Mouse (Mus musculus) urinary bladder, postnatal 14 days (tissue): ENCODE measurements around the gene Ntm.
A peak's percentile ranks its signal among the peaks of the same experiment; 100 is the strongest.

ENCODE experiments used
- DNase-seq: peaks from one replicate; pipeline ENCODE4 v3.0.0; 2021; ENCODE audit warnings: low spot score

Ntm gene

DNA sequence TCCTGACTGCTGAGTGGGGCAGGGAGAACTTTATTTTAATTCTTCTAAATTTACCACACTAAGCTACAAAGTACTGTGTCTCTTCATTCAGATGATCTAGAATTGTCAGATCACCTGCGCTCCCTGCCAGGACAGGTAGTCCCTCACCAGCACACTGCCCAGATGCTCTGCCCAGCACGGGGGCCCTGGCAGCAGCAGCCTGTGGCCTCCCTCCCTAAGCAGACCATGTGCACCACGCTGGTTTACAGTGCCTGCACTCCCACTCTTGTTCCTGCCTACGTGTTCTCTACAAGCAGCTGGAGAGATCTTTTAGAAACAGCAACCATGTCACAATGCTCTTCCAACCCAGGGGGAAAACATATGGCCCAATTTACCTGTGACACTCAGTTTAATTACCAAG, 490.7 kb downstream of the Ntm start:
- DNase-seq: no peak

- DNase-seq: no peak
Measured at GRCm38 (mm10) chr9:29464756-29465155, 498.2 kb downstream of the Ntm start.

DNA sequence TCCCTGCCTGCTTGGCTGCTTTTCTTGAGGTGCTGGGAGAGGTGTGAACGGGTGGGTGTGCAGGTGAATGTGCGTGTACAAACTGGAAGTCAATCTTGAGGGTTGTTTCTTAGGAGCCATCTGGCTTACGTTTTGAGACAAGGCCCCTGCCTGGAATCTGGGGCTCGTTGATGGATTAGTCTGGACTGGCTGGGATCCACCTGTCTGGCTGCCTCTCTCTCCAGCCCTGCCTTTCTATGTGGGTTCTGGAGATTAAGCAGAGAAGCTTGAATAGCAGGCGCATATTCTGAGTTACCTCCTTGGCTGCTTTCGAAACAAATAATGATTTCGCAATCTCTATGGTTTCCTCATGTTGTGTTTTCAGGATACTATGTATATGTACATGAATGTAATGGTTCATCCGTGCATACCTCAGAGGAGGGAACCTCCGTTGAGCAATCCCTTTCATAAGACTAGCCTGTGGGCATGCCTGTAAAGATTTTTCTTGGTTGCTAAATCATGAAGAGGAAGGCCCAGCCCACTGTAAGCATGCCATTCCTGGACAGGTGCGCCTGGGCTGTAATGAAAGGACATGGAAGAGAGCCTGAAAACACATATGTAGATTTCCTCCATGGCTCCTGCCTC, 499.9 kb downstream of the Ntm start:
- no peak for DNase-seq

- DNase-seq: peak; percentile 38
Measured at GRCm38 (mm10) chr9:29457976-29458572, 504.9 kb downstream of the Ntm start.

GRCm38 (mm10) chr9:29456014-29456413, 506.9 kb downstream of the Ntm start:
- no peak for DNase-seq

DNA sequence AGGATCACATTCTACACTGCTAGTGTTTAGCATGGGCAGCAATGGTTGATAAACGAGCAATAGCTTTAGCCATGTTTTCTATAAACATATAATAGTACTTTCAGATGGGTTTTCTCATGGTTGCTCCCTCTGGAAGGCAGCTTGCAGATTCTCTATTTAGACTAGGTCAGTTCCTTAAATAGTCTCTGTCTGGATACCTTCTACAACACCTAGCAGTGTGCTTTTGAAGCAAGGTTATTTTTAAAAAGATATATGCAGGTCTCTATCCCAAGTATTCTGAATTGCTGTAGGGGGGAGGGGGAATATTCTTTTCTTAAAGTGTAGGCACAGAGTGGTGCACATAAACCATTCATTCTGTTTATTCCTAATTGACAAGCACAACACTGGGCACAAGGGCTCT, 511.7 kb downstream of the Ntm start:
- DNase-seq: no peak

DNA sequence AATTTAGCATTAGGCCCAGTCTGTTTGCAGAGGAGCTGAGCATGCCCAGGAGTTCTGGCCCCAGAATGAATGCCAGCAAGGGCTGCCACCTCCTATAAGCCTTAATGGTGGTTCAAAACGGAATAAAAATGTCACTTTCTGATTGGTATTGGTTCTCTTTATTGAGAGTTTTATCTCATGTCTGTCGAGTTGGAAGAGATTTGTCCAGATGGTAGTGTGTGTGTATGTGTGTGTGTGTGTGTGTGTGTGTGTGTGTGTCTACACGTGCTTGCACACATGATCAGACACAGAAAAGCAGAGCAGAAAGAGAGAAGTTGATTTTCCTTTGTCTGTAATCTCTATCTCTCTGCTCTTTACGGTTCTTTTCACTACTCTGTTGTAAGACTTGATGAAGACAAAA, 518.9 kb downstream of the Ntm start:
- no peak for DNase-seq

- DNase-seq: no peak
Measured at GRCm38 (mm10) chr9:29439401-29439800, 523.5 kb downstream of the Ntm start.

GRCm38 (mm10) chr9:29434611-29435010, 528.3 kb downstream of the Ntm start:
- no peak for DNase-seq

DNA sequence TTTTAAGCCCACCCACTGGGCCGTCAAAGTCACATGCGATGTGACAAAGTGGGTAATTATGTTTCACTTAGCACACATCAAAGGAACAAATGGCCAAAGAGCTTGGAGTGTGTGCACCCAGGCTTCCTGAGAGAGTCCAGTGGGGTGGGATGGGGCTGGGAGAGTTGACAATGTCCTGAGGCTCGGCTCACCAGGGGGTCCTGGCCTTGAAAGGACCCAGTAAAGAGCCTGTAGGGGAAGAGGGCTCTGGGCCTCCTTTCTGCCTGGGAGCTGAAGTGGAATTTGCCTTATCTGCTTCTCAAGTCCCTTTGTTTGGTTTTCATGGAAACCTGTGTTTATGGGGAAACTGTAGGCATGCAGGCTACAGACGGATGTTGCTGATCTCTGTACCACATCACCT, 529.0 kb downstream of the Ntm start:
- no peak for DNase-seq

DNA sequence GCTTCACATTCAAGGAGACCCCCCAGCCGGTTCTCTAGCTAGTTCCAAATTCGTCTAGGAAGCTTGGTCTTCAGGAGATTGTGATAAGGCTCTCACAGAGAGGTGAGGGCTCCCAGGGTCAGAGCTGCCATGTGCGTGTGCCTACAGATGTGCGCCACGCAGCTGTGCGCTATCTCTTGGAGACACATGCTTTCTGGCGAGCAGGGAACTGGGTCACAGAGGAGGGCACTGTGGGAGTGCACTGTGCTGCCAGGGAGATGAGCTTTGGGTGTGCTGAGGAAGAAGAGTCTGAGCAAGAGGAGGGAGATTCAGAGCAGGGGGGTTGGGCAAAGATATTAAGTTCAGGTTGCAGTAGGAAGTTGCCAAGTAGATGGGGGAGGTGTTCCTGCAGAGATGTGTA, 529.8 kb downstream of the Ntm start:
- DNase-seq: no peak

DNA sequence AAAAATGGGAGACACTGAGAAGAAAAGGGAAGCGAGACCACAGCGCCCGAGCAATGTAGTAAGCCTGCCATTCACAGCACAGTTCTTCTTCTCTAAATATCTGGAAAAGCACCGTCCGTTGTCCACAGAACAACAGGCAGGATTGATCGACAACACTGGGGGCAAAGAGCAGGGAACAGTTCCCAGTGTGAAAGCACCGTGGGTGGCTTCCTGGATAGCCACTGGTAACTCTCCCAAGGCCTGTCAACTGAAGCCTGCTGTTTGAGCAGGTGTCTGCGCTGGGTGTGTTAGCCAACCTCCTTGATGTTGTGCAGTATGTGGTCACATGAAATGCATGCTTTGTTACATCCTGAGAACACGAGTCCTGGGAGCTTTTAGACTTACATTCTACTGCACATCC, 531.4 kb downstream of the Ntm start:
- DNase-seq: no peak

GRCm38 (mm10) chr9:29430189-29430588, 532.8 kb downstream of the Ntm start:
- DNase-seq: no peak

DNA sequence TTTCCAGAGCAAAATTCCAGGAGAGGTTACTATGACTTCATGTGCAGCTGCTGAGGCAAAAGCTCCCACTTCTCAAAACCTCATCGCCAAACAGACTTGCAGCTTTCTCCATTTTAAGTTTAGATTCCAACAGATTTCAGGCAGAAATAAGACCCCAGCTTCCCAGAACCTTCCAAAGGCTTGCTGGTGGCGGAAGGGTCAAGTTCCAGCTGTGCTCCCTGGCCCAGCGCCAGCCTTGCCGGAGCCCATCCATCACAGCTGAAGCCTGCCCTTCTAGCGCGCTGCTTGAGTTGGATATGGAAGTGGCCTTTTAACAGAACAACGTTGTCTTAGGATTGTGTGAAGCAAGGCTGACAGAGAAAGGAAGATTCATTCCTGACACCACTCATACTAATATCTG, 534.6 kb downstream of the Ntm start:
- no peak for DNase-seq

DNA sequence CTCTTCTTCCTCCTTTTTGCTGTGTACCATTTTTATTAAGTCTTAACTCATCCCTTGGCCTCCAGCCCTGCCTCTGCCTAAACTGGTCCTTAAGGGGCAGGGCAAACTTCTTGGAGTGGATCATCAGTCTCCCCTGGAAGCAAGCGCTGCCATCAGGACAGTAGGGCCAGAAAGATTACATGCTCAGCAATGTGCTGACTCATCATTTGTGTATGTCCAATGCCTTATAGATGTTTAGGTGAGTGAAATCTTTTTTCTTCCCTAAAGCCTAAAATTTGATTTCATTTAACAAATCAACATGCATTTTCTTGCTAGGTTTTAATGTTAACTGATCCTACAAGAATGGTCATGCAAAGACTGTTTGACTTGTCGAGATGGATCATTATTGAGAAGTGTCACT, 536.7 kb downstream of the Ntm start:
- DNase-seq: no peak

GRCm38 (mm10) chr9:29415578-29415977, 547.4 kb downstream of the Ntm start:
- DNase-seq: no peak

DNA sequence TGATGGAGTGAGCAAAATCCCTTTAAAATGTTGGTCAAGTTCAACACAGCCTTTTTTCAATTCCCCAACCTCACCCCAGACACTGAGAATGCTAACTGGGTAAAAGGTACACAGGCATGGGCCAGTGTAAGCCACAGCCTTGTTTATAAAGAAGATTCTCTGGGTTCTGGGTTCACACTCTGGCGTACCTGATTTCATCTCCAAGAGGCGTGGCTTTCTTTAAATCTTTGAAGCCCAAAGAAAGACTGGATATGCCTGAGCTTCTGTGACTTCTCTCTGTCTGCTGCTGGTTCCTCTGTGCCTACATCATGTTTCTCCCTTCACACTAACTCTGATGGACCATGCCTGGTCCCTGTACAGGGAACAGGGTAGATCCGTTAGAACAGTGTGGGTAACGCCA, 549.8 kb downstream of the Ntm start:
- no peak for DNase-seq

DNA sequence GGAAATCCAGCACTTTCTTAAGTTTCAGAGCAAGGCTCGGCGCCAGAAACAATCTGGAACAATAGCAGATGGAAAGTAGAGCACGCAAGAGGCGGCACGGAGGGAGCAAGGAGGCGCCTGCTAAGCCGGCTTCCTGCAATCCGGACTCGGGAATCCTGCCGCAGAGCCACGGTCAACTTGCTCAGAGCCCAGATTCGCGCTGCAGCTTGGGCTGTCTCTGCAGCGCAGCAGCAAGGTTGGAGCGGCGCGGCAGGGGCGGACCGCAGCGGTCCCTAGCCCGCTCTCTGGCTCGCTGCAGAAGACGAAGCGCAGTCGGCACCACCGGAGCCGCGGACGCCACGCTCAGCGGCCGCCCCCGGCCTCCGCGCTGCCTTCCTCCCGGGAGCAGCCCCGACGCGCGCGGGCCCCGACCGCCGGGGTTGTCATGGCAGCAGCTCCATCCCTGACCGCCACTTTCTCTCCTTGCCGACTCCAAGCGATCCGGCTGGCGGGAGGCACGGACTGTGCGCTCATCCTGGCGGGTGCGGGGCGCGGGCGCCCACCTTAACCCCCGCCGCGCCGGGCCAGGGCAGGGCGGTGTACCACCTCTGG, 550.7 kb downstream of the Ntm start:
- DNase-seq: peak; percentile 8

GRCm38 (mm10) chr9:29411408-29412180, 551.3 kb downstream of the Ntm start:
- DNase-seq: no peak

DNA sequence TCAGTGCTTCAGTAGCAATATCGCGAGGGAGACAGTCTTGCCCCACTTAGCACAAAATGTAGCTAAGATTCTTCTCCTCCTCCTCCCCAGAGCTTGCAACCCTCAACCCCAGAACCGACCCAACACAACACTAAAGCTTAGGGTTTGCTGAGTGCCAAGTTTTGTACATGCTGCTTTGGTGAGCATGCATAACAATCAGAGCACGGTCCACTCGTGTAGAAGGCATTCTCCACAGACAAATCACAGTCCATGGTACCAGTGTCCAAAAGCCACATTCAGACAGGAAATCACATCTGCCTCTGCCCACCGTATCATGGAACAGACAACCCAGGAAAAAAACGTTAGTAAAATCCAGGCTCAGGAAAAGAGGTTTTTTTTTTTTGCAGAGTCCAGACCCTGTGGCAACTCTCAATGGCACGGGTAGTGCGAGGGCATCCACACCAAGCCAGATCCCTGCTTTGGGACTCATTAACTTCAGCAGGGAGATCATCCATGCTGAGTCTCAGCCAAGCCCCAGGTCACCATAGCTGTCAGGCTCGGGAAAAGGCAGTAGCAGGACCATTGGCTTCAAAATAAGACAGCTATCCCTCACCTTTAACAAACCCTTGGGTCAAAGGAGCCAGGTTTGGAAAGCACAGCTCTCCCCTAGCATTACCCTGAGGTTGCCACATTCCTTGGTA, 552.1 kb downstream of the Ntm start:
- no peak for DNase-seq

DNA sequence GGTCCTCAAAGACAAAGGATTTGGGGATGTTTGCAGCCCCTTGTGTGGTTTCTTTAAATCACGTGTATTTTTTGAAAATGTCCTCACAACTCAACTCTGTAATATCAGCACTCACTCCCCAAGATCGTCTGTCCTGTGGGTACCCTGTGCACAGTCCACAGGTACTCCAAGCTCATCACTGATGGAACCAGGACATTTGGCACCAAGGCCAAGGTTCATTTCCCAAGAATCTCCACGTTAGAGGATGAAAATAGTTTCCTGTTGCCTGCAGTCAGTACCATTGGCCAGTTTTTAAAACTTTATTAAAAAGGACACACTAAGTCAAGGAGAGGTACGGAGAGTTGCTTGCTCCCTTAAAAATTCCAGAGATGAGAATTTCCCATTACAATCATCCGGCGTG, 552.7 kb downstream of the Ntm start:
- DNase-seq: no peak

GRCm38 (mm10) chr9:29409216-29409907, 553.6 kb downstream of the Ntm start:
- peak; percentile 36 for DNase-seq
